Mouse (Mus musculus) brain, embryonic 18.5 days (tissue): ENCODE data around the gene Pde6h.
"Not testable (repeated sequence)": the region's sequence is repeated elsewhere in the genome, so short reads cannot be mapped to it uniquely, and the experiment has no call there.

Source experiments
- DNase-seq: peaks from one replicate; pipeline ENCODE4 v3.0.0-alpha.2; 2012; ENCODE audit warnings: low read depth, low spot score

The Pde6h gene

DNA sequence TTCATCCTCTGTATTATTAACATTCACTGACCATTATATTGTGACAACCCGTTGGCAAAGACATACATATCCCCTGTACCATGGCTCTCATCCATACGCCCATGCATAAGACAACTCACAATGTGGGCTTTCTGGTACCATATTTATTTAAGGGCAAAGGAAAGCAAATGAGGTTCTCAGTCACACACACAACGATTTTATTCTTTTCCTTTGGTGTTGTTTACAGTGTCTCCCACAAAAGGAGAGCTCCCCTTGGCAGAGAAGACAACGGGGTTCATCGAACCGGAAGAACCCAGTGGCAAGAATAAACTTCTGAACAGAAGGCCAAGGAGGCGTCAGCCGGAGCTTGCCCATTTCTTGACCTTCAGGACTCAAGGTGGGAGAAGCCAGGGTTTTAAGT lies at the start of gene Pde6h:
Gene Pde6h (plus strand): TSS at position 301 of the 400 bp plus-strand sequence.
- no peak for DNase-seq

DNA sequence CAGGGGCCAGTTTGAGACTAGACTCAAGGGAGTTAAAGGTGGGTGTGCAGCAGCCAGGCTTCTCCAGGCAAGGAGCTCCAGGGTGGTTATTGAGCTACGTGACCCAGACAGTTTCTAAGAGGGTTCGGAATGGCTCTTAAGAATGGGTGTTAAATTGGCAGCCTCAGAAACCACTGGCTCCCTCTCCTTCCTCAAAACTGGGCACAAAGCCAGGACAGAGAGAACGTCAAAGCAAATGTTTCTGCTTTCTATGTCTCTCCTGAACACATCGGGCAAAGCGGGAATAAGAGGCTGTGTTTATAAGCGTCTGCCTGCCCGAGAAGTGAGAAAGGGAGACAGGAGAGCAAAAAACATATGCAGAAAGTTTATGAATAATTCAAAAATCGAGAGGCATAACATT lies 49.0 kb upstream of the Pde6h start:
- no peak for DNase-seq

DNA sequence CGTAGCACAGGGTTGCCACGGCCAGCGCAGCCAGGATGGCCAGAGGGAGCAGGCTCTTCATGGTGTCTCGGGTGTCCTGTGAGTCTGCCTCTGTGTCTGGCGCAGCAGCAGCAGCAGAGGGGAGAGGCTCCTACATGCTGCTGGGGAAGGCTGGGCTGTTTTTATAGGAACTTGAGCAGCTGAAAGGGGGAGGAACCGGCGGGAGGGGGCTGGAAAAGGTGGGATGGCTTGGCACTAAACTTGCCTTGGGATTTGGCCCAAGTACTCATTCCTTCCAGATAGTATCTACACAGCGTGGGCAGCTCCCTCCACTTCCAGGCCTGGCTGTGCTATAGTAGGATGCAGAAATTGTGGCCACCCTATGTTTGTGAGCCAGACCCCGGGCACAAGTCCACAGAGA lies 48.0 kb upstream of the Pde6h start, which contains the start of gene Mgp:
Gene Mgp (minus strand): TSS at position 154 of the 400 bp plus-strand sequence.
- no peak for DNase-seq

DNA sequence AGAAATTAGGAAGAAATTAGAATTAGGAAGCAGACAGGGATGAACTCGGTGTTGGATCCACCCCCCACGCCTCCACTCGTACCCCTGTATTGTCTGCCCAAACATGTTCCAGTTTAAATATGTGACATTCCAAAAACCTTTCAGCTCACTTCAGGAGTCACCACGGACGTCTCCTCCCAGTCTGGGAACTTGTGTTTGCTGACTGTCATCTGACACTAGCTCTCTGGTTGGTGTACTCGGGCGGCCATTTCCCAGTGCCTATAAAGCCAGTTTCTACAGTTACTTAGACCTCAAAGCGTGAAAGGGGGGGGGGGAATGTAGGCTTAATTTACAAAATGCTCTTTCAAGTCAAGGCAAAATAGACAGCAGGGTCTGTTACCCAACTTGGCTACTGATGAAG lies 42.0 kb upstream of the Pde6h start:
- no peak for DNase-seq

DNA sequence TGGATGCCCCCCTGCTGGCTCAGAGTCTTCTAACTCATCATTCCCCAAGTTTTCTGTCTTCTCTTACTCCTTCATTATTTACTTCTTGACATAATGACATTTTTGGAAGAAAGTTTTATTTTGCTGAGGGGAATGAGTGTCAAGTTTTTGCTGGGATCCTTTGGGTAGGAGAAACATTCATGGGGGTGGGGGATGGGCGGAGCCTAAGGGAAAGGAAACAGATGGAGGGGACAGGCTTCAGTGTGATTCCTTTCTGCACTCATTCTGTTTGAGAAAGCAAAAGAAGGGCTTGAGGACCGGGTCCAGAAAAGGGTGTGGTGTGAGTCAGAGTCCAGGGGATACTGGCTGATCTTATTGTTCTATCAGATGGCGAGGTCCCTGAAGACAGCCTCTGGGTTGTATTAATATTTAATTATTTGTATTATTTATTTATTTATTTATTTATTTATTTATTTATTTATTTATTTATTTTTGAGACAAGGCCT lies 40.2 kb upstream of the Pde6h start:
- DNase-seq: no peak

DNA sequence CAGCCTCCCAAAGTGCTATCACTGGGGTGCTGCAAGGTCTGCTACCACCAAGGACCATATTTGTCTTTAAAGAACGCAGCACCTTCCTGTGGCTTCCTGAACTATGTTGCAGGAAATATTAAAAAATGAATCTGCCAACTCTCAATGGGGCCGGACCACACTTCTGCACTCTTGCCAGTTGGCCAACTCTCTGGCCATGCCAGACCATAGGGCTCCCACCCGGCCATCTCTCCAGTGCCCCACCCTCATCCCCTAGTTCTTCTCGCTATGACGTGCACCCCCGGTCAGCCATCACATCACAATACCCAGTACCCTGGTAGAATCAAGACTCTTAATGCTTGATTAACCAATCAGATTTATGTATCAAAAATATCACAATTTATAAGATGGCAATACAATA lies 39.7 kb upstream of the Pde6h start:
- DNase-seq: no peak

DNA sequence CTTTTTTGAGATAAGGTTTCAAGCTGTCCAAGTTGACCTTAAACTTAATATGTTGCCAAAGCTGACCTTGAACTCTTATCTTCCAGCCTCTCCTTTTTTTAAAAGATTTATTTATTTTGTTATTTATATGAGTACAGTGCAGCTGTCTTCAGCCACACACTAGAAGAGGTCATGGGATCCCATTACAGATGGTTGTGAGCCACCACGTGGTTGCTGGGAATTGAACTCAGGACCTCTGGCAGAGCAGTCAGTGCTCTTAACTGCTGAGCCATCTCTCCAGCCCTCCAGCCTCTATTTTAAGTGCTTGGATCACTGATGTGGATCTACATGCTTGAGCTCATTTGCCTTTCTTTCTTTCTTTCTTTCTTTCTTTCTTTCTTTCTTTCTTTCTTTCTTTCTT lies 38.9 kb upstream of the Pde6h start:
- DNase-seq: not testable (repeated sequence)

DNA sequence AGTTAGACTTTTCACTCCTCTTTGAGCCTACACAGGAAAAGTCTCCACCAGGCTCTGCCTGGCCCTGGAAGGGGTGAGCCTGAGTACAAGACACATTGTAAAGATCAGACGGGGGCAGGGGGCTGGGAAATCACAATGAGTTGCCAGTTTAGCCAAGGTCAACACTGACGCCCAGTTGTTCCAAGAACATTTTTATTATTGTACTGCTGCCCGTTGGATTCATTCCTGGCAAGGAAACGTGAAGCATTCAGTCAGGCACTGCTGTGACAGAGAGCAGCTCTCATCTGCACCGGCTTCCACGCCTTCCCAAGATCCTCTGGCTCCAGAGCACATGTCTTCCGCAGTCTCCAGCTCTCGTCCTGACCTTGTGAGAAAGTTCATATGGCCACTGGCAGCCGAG lies 35.8 kb upstream of the Pde6h start:
- DNase-seq: no peak

DNA sequence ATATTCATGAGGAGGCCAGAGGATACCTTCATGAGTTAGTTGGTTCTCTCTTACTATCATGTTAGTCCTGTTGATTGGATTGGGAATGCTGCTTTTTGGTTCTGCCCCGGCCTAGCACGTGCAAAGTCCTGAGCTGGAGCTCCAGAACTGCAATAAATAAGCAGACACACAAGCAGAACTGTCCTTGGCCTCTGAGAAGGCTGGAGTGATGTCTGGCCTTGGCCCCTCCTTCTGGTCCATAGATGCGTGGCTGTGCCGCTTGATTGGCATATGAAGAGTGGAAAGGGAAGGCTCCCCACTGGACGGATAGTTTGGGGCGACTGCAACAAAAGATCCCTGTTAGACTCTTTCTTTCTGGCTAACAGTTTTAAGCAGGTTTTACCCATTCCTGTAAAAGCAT lies 34.6 kb upstream of the Pde6h start:
- no peak for DNase-seq

DNA sequence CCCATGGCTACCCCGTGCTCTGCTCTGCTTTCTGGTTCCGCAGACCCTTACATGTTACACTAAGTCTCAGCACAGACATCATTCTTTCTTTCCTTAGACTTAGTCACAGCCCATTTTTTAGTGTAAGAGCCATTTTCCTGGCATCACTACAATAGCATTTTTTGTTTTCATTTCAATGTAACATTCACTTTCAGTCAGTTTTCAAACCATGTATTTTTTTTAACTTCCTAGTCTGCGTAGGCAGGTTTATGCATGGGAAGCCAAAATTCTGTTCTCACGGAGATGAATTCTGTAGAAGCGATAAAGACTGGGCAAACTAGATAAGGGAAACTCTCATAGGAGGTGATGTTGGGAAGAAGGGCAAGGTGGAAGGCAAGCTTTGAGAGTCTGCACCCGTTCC lies 34.1 kb upstream of the Pde6h start:
- DNase-seq: no peak

DNA sequence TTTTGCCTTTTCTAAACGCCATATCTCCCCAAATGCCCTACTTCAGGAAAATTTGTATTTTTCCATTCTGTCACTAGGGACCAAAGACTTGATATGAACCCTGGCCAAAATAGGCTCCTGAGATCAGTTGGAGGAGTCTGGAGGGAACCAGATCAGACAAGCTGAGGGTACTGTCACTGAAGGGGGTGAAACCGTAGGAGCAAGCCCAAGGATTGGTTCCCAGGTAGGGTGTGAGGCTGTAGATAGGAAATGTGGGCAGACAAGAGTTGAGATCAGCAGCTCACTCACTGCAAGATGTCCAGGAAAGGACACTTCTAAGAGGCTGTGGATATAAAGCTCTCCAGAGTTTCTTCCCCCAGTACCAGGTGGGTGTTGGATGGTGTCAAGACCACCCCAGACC lies 31.6 kb upstream of the Pde6h start:
- no peak for DNase-seq

DNA sequence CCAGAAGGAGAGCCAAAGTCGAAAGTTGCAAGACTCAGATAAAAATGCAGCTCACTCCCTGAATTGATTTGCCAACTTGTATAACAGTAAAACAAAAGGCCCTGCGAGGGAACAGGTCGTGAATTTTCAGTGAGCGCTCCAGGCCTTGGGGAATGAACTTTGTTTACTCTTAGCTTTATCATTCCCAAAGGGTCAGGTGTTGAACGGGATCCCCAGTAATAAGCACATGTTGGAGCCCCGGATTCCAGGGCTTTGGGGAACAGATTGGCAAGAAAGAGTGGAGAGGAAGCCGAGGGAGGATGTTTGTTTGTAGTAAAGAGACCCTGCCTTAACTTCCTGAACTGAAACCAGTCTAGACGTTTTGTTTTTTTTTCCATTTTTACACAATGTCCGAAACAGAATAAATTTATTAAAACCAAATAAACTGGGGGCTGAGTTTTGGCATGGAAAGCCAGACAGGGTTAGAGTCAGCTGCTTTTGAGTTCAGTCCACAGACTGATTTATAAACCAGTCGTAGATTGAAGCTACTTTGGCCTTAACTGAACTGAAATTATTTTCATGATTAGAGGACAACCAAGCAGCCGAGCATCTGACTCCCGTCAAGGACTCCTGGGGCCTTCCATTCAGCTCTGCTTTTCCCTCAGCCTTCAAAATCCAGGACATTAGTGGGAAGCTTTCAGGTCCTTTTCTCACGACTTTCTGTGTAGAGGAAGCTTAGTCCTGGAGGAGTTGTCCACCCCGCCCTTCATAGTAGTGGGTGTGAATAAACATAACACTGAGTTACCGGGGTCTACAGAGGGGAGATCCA lies 28.9 kb upstream of the Pde6h start:
- no peak for DNase-seq

DNA sequence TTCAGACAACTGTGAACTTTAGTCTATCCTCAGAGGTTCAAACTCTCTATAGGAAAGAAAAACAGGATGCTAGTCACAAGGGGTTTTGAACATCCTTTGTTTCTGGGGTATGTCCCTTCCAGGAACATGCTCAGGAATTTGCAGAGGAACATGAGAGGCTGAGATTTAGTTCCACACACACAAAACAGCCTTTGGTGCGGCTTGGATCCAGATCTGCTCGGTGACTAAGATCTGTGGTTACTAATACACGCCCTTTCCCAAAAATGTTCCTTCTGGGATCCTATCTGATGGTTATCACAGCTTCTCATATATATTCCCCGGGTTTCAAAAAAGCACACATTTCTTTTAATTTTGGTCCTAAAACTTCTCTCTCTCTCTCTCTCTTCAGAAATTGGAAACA lies 25.8 kb upstream of the Pde6h start:
- DNase-seq: no peak

DNA sequence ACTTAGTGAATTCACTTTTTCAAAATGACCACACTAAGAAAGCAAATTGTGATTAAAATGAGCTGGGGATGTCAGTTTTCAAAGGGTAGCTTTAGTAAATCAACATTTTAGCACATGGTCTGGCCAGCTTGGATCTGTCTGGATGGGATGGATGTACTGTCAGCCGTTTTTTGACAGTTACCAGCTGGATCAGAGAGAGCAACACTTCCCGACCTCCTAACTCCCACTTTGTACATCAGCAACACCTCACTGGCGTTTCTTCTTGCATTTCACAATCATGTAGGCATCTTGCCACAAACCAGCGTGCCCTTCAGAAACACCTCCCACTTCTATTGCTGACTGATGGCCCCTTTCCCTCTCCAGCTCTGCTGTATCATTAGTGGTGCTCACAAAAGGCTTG lies 25.4 kb upstream of the Pde6h start:
- no peak for DNase-seq

DNA sequence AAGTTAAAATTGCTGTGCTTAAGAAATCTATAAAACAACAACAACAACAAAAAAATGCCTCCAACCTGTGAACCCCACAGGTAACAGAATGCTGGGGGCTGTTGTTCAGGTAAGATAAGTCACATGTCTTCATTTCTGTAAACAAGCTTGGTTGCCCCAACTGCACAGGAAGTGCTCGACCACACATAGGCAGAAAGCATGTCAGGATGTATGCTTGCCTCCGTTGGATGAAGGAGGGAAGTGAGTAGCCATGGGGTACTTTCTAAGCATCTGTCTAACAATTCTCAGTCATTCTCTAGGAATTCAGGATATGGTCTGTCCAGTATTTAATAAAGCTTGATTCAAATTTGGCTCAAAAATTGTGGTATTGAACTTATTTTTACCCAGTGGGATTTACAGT lies 24.7 kb upstream of the Pde6h start:
- DNase-seq: no peak

DNA sequence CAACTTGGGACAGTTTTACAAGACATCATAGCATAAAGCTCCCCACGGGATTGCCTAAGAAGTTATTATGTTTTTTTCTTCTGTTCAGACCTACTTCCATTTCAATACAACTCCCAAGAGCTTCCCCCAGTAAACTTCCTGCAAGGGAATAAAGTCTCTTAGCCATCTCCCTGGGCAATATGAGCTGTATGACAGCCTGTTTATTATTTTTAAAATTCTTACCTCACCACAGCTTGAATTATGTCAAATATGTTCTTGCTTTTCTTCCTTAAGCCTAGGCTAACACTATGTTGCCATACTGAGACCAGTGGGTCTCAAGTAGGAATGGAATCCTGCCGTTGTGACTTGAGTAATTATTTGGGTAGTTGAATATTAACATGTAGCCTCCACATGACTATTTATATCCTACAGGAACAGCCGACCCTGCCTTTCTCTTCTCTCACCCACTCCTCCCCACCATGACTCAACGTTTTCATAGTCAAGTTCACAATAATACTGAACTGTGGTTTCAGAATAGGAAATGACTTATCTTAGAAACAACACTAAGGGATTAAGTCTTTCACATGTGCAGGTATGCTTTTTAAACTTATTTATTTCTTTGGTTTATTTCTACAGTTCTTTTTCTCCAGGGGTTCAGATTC lies 23.1 kb upstream of the Pde6h start:
- DNase-seq: no peak

DNA sequence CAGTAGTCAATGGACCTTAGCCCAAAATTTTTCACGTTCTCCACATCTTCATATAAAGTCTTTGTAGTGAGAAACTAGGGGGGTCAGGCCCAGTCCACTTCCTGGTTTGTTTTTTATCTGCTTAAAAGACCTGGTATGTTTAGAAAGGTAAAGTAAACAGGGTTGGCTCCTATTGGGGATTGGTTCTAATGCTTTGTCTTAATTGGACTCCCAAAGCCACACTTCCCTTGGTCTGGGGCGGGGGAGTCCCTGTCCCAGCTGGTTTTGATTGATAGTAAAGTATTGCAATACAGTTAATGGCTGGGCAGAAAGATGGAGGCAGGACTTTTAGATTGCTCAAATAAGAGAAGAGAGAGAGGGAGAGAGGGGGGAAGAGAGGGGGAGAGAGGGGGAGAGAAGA lies 22.6 kb upstream of the Pde6h start:
- DNase-seq: no peak

DNA sequence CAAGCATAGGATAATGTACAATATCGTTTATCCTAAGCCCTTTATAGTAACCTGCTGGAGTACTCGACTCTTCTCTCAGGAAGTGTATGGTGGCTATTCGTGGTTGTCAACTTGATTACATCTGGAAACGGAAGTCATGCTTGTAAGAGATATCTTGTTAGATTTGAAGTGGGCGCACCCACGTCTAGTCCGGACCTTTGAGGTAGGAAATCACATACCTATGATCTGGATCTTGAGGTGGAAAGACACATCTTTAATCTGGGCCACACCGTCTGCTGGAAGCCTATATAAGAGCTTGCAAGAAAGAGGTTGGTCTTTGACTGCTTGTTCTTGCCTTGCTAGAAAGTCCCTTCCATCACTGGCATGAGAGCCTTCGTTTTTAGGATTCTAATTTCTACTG lies 21.1 kb upstream of the Pde6h start:
- DNase-seq: no peak

DNA sequence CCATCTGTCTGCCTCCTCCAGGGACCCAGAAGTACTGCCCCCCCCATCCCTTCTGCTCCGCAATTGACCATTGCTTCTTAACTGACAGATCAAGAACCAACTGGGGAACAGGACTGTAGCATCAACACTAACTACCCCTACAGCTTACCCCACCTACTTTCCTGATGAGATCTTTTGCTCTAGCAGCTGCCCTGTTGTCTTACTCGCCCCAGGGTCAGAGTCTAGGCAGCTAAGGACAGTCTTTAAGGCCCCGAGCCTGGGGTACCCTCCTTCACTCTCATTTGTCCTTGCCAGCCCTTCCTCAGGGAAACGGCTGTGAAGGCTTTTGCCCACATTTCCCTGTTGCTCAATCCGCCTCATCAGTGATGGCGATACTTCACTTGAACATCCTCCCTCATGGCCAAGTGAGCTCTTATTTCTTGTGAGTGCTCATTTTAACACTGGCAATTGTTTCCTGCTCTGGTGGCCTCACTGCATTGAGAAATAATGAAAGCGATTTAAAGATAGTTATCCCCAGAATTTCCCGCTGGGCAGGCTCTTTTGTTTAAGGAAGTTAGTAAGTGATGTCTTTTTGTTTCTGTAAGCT lies 19.7 kb upstream of the Pde6h start:
- DNase-seq: no peak

DNA sequence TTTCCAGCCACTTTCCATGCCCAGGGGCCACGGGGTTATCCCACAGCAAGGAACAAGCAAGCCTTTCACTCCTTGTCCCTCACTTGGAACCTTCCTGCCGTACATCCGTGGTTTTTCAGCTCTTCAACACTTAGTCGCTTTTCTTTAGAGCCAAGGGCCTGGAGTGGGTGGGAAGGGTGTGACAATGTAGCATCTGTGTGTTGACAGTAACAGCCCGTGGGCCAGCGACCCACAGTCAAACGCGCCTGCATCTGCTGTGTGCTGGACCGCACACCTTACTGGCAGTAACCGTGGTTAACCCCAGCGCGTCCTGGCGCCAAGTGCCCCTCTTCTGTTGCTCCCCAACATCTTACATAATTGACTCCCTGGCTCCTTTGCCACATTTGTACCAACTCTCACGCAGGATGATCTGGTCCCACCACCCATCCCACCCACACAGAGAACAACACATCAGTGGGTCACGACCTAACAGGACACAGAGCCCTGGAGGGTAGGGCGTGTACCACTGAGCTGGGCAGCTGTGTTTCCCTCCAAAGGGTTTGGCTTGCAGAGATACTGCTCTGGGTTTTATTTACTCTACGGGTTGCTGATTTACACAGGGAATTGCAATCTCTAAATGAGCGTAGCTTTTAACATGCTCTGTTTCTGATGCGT lies 17.2 kb upstream of the Pde6h start:
- no peak for DNase-seq

DNA sequence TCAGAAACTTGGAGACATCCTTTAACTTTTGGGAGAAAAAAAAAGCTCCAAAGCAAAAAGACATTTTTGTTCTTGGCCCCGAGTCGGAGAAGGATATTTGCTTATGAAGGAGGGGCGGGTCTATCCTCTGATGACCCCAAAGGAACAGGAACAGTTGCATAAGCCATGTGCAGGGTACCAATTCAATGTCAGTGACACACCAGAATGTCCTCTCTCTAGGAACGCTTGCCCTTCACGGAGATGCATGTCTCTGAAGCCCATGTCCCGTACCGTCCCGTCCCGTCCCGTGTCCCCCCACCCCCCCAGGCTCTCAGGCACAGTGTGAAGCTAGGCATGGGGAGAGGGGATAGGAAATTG lies 16.7 kb upstream of the Pde6h start:
- no peak for DNase-seq

DNA sequence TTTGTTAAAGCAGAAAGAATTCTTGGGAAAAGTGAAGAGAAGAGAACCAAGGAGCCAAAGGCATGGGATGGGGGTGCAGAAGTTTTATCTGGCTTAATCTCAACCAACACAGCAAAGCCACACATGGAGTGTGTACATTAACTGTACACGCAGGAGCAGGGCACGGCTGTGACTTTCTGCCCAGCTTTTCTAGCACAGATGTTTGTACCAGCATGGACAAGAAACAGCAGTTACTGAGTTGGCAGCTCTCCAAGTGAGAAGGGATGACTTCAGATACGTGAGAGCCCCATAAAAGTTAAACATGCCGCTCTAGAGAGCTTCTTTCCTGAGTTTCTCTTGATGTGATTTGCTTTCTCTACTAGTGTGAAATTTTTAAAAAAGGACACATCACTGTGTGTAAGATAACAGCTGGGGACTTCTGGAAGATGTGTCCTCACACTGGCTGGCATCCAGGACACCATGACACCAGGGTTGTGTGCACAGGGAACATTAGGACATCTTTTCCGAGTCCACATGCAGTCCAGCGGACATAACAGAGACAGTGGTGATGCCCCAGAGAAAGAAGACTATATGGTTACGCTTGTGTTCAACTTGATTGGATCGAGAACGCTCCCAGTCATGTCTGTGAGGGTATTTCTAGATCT lies 13.3 kb upstream of the Pde6h start:
- DNase-seq: no peak
